9 mouse cellular contexts compared by ENCODE assay signal in genomic region chr2:25328440-25328839, GRCm38 (mm10). TPM values are rescaled to one million over a fixed set of nuclear protein-coding genes. Genes with fewer than 3 reads are reported as not detected.
A peak's percentile ranks its signal among the peaks of the same experiment; 100 is the strongest.
DNase-seq lines count a peak whose midpoint lies in the region; ATAC-seq and TF ChIP-seq lines count a peak whose summit lies in the region.
"Had no signal": no experiment of that assay in that cellular context is flagged by ENCODE, and none has a peak within 500 bp of the region (broad histone marks: within the 10 kb centered on the region; RNA-seq: fewer than 3 reads in every experiment).

No protein-coding gene starts in this region.

- DNase-seq in hindbrain, embryonic 11.5 days (ENCODE audit: low spot score), result peak; percentile 63
- peak; percentile 74 for DNase-seq in 3T3-L1 (ENCODE audit: low read depth, low spot score)
- DNase-seq in ES-E14 (ENCODE audit: low read depth, low spot score), result peak; percentile 71
- peak; percentile 23 for DNase-seq in embryo, embryonic 11.5 days (ENCODE audit: low read depth, low spot score)
- DNase-seq in adrenal gland, postnatal 4 days (ENCODE audit: low spot score in 2 of 2), result no peak
- no peak for DNase-seq in forebrain, embryonic 11.5 days (ENCODE audit: low spot score)

- H3K27me3 ChIP-seq in hindbrain, embryonic 11.5 days (ENCODE audit: control insufficient read depth, insufficient read depth, low read length), result no peaks in the 10 kb centered on the region; the same call in 1 of the 2 replicates
- H3K27me3 ChIP-seq in hindbrain, embryonic 12.5 days, result no peaks in the 10 kb centered on the region
- no peaks in the 10 kb centered on the region for H3K27me3 ChIP-seq in small intestine, adult 2 months (ENCODE audit: control insufficient read depth, insufficient read depth, low read length)
- no peaks in the 10 kb centered on the region for H3K27me3 ChIP-seq in forebrain, embryonic 11.5 days (ENCODE audit: control insufficient read depth, insufficient read depth, low read length)

- H3K4me3 ChIP-seq in hindbrain, embryonic 11.5 days (ENCODE audit: low read depth, low read length), result no peak overlapping the region
- no peak overlapping the region for H3K4me3 ChIP-seq in hindbrain, embryonic 12.5 days
- H3K4me3 ChIP-seq in ES-E14 (ENCODE audit: insufficient read depth in 1 of 2, low read depth in 1 of 2, low read length in 2 of 2, poor library complexity in 1 of 2, severe bottlenecking in 1 of 2), result no peak overlapping the region
- H3K4me3 ChIP-seq in small intestine, adult 2 months (ENCODE audit: low read depth, low read length), result no peak overlapping the region
- H3K4me3 ChIP-seq in forebrain, embryonic 11.5 days (ENCODE audit: low read depth, low read length), result no peak overlapping the region

- no peak for ATAC-seq in hindbrain, embryonic 11.5 days (ENCODE audit: low FRiP score)
- ATAC-seq in hindbrain, embryonic 12.5 days (ENCODE audit: low FRiP score), result no peak
- no peak for ATAC-seq in forebrain, embryonic 11.5 days (replicated peaks; ENCODE audit: low FRiP score)

- H3K9me3 ChIP-seq in hindbrain, embryonic 11.5 days (ENCODE audit: control insufficient read depth, low read length), result no peaks in the 10 kb centered on the region
- H3K9me3 ChIP-seq in hindbrain, embryonic 12.5 days (replicated peaks), result no peaks in the 10 kb centered on the region
- H3K9me3 ChIP-seq in ES-E14 (ENCODE audit: control insufficient read depth, insufficient read depth, low read depth, low read length), result no peaks in the 10 kb centered on the region
- H3K9me3 ChIP-seq in forebrain, embryonic 11.5 days (ENCODE audit: control insufficient read depth, low read length), result no peaks in the 10 kb centered on the region

- no peaks in the 10 kb centered on the region for H3K36me3 ChIP-seq in hindbrain, embryonic 11.5 days (ENCODE audit: control insufficient read depth, insufficient read depth, low read length)
- no peaks in the 10 kb centered on the region for H3K36me3 ChIP-seq in hindbrain, embryonic 12.5 days
- no peaks in the 10 kb centered on the region for H3K36me3 ChIP-seq in ES-E14 (ENCODE audit: control insufficient read depth, insufficient read depth, low read length, poor library complexity, severe bottlenecking)
- H3K36me3 ChIP-seq in small intestine, adult 2 months (ENCODE audit: control insufficient read depth, insufficient read depth, low read length), result no peaks in the 10 kb centered on the region
- H3K36me3 ChIP-seq in forebrain, embryonic 11.5 days (ENCODE audit: control insufficient read depth, insufficient read depth, low read length), result no peaks in the 10 kb centered on the region

- in situ Hi-C loops in ES-E14 (cut with MboI; ENCODE audit: low sequenced_read_pairs in 2 of 2, unreplicated experiment in 2 of 2), result no loop called here

- WGBS in hindbrain, embryonic 11.5 days, result 37% methylated on average over 7 of the region's 7 CpGs
- 38% methylated on average over 7 of the region's 7 CpGs for WGBS in hindbrain, embryonic 12.5 days
- WGBS in small intestine, adult 2 months, result 36% methylated on average over 7 of the region's 7 CpGs
- 38% methylated on average over 7 of the region's 7 CpGs for WGBS in forebrain, embryonic 11.5 days

- H3K9ac ChIP-seq in hindbrain, embryonic 11.5 days (ENCODE audit: low read depth, low read length), result no peak overlapping the region
- H3K9ac ChIP-seq in hindbrain, embryonic 12.5 days, result no peak overlapping the region
- no peak overlapping the region for H3K9ac ChIP-seq in ES-E14 (ENCODE audit: insufficient read depth, low read depth, low read length, poor library complexity, severe bottlenecking)
- H3K9ac ChIP-seq in forebrain, embryonic 11.5 days (ENCODE audit: low read length), result no peak overlapping the region

- H3K4me2 ChIP-seq in hindbrain, embryonic 11.5 days (replicated peaks; ENCODE audit: low read depth, low read length), result no peak overlapping the region
- H3K4me2 ChIP-seq in hindbrain, embryonic 12.5 days (replicated peaks), result no peak overlapping the region
- no peak overlapping the region for H3K4me2 ChIP-seq in forebrain, embryonic 11.5 days (ENCODE audit: low read depth, low read length, severe bottlenecking)

- TF ChIP-seq CTCF in small intestine, adult 2 months (IDR thresholded peaks at IDR 0.05; ENCODE audit: extremely low read depth, insufficient read length, insufficient replicate concordance, low read depth, low read length), result peak; percentile 57; the same call in 1 of the 2 replicates

- TF ChIP-seq POLR2A in small intestine, adult 2 months (IDR thresholded peaks at IDR 0.05; ENCODE audit: low read depth, low read length), result no peak

- no peak overlapping the region for H3K27ac ChIP-seq in hindbrain, embryonic 11.5 days (ENCODE audit: low read depth, low read length)
- H3K27ac ChIP-seq in hindbrain, embryonic 12.5 days, result no peak overlapping the region
- H3K27ac ChIP-seq in ES-E14 (ENCODE audit: insufficient read depth, low read depth, low read length, poor library complexity, severe bottlenecking), result no peak overlapping the region
- H3K27ac ChIP-seq in small intestine, adult 2 months (ENCODE audit: insufficient read depth, low read depth, low read length), result no peak overlapping the region
- H3K27ac ChIP-seq in forebrain, embryonic 11.5 days (ENCODE audit: low read depth, low read length), result no peak overlapping the region

- peaks cover 3% of the 10 kb centered on the region; the same call in 1 of the 2 replicates for H3K4me1 ChIP-seq in hindbrain, embryonic 11.5 days (replicated peaks; ENCODE audit: control insufficient read depth, insufficient read depth, low read length)
- peaks cover 11% of the 10 kb centered on the region for H3K4me1 ChIP-seq in hindbrain, embryonic 12.5 days
- peaks cover 0 to 1% of the 10 kb centered on the region in 2 experiments; a peak in 2 of 4 replicates for H3K4me1 ChIP-seq in ES-E14 (ENCODE audit: control insufficient read depth in 2 of 2, insufficient read depth in 2 of 2, low read length in 2 of 2, poor library complexity in 1 of 2)
- peaks cover 6% of the 10 kb centered on the region; the same call in 1 of the 2 replicates for H3K4me1 ChIP-seq in small intestine, adult 2 months (ENCODE audit: control insufficient read depth, insufficient read depth, insufficient read length, low read length)
- peaks cover 3% of the 10 kb centered on the region; the same call in 1 of the 2 replicates for H3K4me1 ChIP-seq in forebrain, embryonic 11.5 days (replicated peaks; ENCODE audit: control insufficient read depth, insufficient read depth, low read length)

TF ChIP-seq in ES-E14, 5 proteins besides CTCF, POLR2A, EP300 and RAD21:
- TF ChIP-seq HCFC1 (IDR thresholded peaks at IDR 0.05; ENCODE audit: borderline replicate concordance, insufficient read depth, low read length) (no peak), ZC3H11A (IDR thresholded peaks at IDR 0.05; ENCODE audit: borderline replicate concordance, low read depth, low read length) (peak; percentile 36; the same call in 1 of the 2 replicates)
TF ChIP-seq in ES-E14: peak in this region for 1.

RNA-seq across cellular contexts. Expression of gene Man1b1, which starts 3.7 kb away (rescaled TPM):
- polyA plus RNA-seq in hindbrain, embryonic 11.5 days (2014; fragmentation: Nextera tagmentation; extraction: Ambion mirVana), result 86.7 and 133 TPM in 2 replicates
- 73.5 and 78.8 TPM in 2 replicates for polyA plus RNA-seq in hindbrain, embryonic 12.5 days (2016; fragmentation: Nextera tagmentation; extraction: Ambion mirVana)
- 73.0 and 100 TPM in 2 replicates for total RNA-seq in ES-E14 (2012; rRNA removed)
- 11.1 and 20.5 TPM in 2 replicates for polyA plus RNA-seq in small intestine, adult 2 months (2012; rRNA removed)
- total RNA-seq in adrenal gland, postnatal 4 days (2021), result 10 to 100 TPM; 57.5 to 62.5 TPM
- 75.7 and 77.8 TPM in 2 replicates for polyA plus RNA-seq in forebrain, embryonic 11.5 days (2014; fragmentation: Nextera tagmentation; extraction: Ambion mirVana)

RNA-seq across cellular contexts. Expression of gene Grin1, which starts 9.5 kb away (rescaled TPM):
- polyA plus RNA-seq in hindbrain, embryonic 11.5 days (2014; fragmentation: Nextera tagmentation; extraction: Ambion mirVana), result 3.6 and 3.9 TPM in 2 replicates
- 6.3 and 6.9 TPM in 2 replicates for polyA plus RNA-seq in hindbrain, embryonic 12.5 days (2016; fragmentation: Nextera tagmentation; extraction: Ambion mirVana)
- total RNA-seq in ES-E14 (2012; rRNA removed), result 2.5 and 8.3 TPM in 2 replicates
- polyA plus RNA-seq in small intestine, adult 2 months (2012; rRNA removed), result 0.34 and 0.63 TPM in 2 replicates
- 10 to 100 TPM; 15.0 to 15.2 TPM for total RNA-seq in adrenal gland, postnatal 4 days (2021)
- 1.7 and 2.1 TPM in 2 replicates for polyA plus RNA-seq in forebrain, embryonic 11.5 days (2014; fragmentation: Nextera tagmentation; extraction: Ambion mirVana)

RNA-seq across cellular contexts. Expression of gene Dpp7, which starts 27.7 kb away (rescaled TPM):
- polyA plus RNA-seq in hindbrain, embryonic 11.5 days (2014; fragmentation: Nextera tagmentation; extraction: Ambion mirVana), result 13.4 and 21.3 TPM in 2 replicates
- polyA plus RNA-seq in hindbrain, embryonic 12.5 days (2016; fragmentation: Nextera tagmentation; extraction: Ambion mirVana), result 21.9 and 23.5 TPM in 2 replicates
- total RNA-seq in ES-E14 (2012; rRNA removed), result 60.2 and 141 TPM in 2 replicates
- 12.5 and 24.4 TPM in 2 replicates for polyA plus RNA-seq in small intestine, adult 2 months (2012; rRNA removed)
- 10 to 100 TPM; 32.1 to 33.9 TPM for total RNA-seq in adrenal gland, postnatal 4 days (2021)
- polyA plus RNA-seq in forebrain, embryonic 11.5 days (2014; fragmentation: Nextera tagmentation; extraction: Ambion mirVana), result 20.1 and 20.5 TPM in 2 replicates

RNA-seq across cellular contexts. Expression of gene Uap1l1, which starts 37.0 kb away (rescaled TPM):
- 4.1 and 6.5 TPM in 2 replicates for polyA plus RNA-seq in hindbrain, embryonic 11.5 days (2014; fragmentation: Nextera tagmentation; extraction: Ambion mirVana)
- 5.7 and 7.9 TPM in 2 replicates for polyA plus RNA-seq in hindbrain, embryonic 12.5 days (2016; fragmentation: Nextera tagmentation; extraction: Ambion mirVana)
- total RNA-seq in ES-E14 (2012; rRNA removed), result 18.7 and 22.0 TPM in 2 replicates
- 130 and 360 TPM in 2 replicates for polyA plus RNA-seq in small intestine, adult 2 months (2012; rRNA removed)
- total RNA-seq in adrenal gland, postnatal 4 days (2021), result 10 to 100 TPM; 18.6 to 24.0 TPM
- polyA plus RNA-seq in forebrain, embryonic 11.5 days (2014; fragmentation: Nextera tagmentation; extraction: Ambion mirVana), result 3.1 and 5.4 TPM in 2 replicates

RNA-seq across cellular contexts. Expression of gene Lrrc26, which starts 38.7 kb away (rescaled TPM):
- not detected in 2 replicates for polyA plus RNA-seq in hindbrain, embryonic 11.5 days (2014; fragmentation: Nextera tagmentation; extraction: Ambion mirVana)
- not detected in 2 replicates for polyA plus RNA-seq in hindbrain, embryonic 12.5 days (2016; fragmentation: Nextera tagmentation; extraction: Ambion mirVana)
- total RNA-seq in ES-E14 (2012; rRNA removed), result 0.21 TPM in 1 of 2 replicates, not detected in the other
- 49.7 and 138 TPM in 2 replicates for polyA plus RNA-seq in small intestine, adult 2 months (2012; rRNA removed)
- total RNA-seq in adrenal gland, postnatal 4 days (2021), result not detected
- not detected in 2 replicates for polyA plus RNA-seq in forebrain, embryonic 11.5 days (2014; fragmentation: Nextera tagmentation; extraction: Ambion mirVana)
- polyA plus RNA-seq: liver, embryonic 16.5 days had no signal

Comparison
In these comparisons a context has a peak if more than half of its experiments do, and no peak if none do; other contexts are left out.
1. DNase-seq: peak in hindbrain, embryonic 11.5 days (single experiment), 3T3-L1 (single experiment), ES-E14 (single experiment) and embryo, embryonic 11.5 days (single experiment); none in adrenal gland, postnatal 4 days (0 of 2) and forebrain, embryonic 11.5 days (single experiment).